Mouse (Mus musculus): ENCODE results near the gene Chkb. TPM values are rescaled to one million over a fixed set of nuclear protein-coding genes. Genes with fewer than 3 reads are reported as not detected.
"Not testable (repeated sequence)": the region's sequence is repeated elsewhere in the genome, so short reads cannot be mapped to it uniquely, and the experiment has no call there.

The Chkb gene
- polyA plus RNA-seq, 1 experiment from 2014 or later, result 25.8 TPM

GRCm38 (mm10) chr15:89432946-89433345, 3.2 kb upstream of the Chkb start:
- Histone ChIP-seq H3K4me1 (ENCODE audit: control insufficient read depth, low read depth, low read length) (peaks cover 14% of the 10 kb centered on the region), H3K27me3 (ENCODE audit: control insufficient read depth, insufficient read depth, low read depth, low read length) (no peaks in the 10 kb centered on the region), H3K9ac (ENCODE audit: low read depth, low read length) (no peak overlapping the region), H3K4me3 (ENCODE audit: low read depth, low read length) (no peak overlapping the region), H3K36me3 (ENCODE audit: control insufficient read depth, insufficient read depth) (no peaks in the 10 kb centered on the region), H3K9me3 (replicated peaks; ENCODE audit: control insufficient read depth, low read length) (no peaks in the 10 kb centered on the region), H3K4me2 (ENCODE audit: low read depth, low read length) (no peak overlapping the region), H3K27ac (ENCODE audit: low read length) (no peak overlapping the region)
- no peak for ATAC-seq (ENCODE audit: low read depth)
- WGBS (ENCODE audit: insufficient replicate concordance), result 69% methylated on average over 4 of the region's 4 CpGs

DNA sequence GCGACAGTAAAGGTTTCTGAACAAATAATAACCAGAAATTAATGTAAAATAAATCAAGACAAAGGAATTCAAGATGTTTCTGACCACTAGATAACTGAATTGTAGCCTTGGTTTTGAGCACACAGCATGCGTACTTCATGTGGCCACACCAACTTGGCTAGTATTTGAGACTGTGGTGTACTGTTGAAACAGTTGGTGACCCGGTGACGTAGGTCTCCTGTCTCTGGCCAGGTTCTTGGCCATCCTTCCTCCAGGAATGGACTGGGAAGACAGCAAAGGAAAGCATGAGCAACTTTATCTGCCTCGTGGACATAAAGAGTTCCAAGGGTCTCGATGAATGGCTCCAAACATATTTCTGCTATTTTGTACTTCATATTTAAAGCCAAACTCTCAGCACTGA, 2.1 kb upstream of the Chkb start:
- Histone ChIP-seq H3K27me3 (ENCODE audit: control insufficient read depth, insufficient read depth, low read depth, low read length) (no peaks in the 10 kb centered on the region), H3K27ac (ENCODE audit: low read length) (no peak overlapping the region), H3K36me3 (ENCODE audit: control insufficient read depth, insufficient read depth) (no peaks in the 10 kb centered on the region), H3K4me2 (ENCODE audit: low read depth, low read length) (no peak overlapping the region), H3K4me1 (ENCODE audit: control insufficient read depth, low read depth, low read length) (peaks cover 14% of the 10 kb centered on the region), H3K4me3 (ENCODE audit: low read depth, low read length) (no peak overlapping the region), H3K9ac (ENCODE audit: low read depth, low read length) (no peak overlapping the region; the same call in 1 of the 2 replicates), H3K9me3 (replicated peaks; ENCODE audit: control insufficient read depth, low read length) (no peaks in the 10 kb centered on the region)
- WGBS (ENCODE audit: insufficient replicate concordance), result 78% methylated on average over 6 of the region's 6 CpGs
- no peak for ATAC-seq (ENCODE audit: low read depth)

- Histone ChIP-seq H3K4me2 (ENCODE audit: low read depth, low read length) (peak overlapping the region; percentile 94), H3K4me1 (ENCODE audit: control insufficient read depth, low read depth, low read length) (peaks cover 14% of the 10 kb centered on the region)
- no peak for ATAC-seq (ENCODE audit: low read depth)
Observed at GRCm38 (mm10) chr15:89431271-89431670, 1.6 kb upstream of the Chkb start.

GRCm38 (mm10) chr15:89430771-89431170, 1.1 kb upstream of the Chkb start:
- H3K9ac ChIP-seq (ENCODE audit: low read depth, low read length); H3K9me3 ChIP-seq (replicated peaks; ENCODE audit: control insufficient read depth, low read length); H3K36me3 ChIP-seq (ENCODE audit: control insufficient read depth, insufficient read depth); H3K27me3 ChIP-seq (ENCODE audit: control insufficient read depth, insufficient read depth, low read depth, low read length); ATAC-seq (ENCODE audit: low read depth): not testable (repeated sequence)
- H3K4me3 ChIP-seq (ENCODE audit: low read depth, low read length), result peak overlapping the region; percentile 88
- H3K4me1 ChIP-seq (ENCODE audit: control insufficient read depth, low read depth, low read length), result peaks cover 14% of the 10 kb centered on the region
- whole genome bisulfite sequencing (ENCODE audit: insufficient replicate concordance), result 49% methylated on average over 9 of the region's 9 CpGs
- H3K27ac ChIP-seq (ENCODE audit: low read length), result peak overlapping the region; percentile 99; the same call in 1 of the 2 replicates
- peak overlapping the region; percentile 94 for H3K4me2 ChIP-seq (ENCODE audit: low read depth, low read length)

More at GRCm38 (mm10) chr15:89431271-89431670, 1.6 kb upstream of the Chkb start:
- H3K9me3 ChIP-seq (replicated peaks; ENCODE audit: control insufficient read depth, low read length), result no peaks in the 10 kb centered on the region
- WGBS (ENCODE audit: insufficient replicate concordance), result 60% methylated on average over 3 of the region's 3 CpGs
- no peak overlapping the region for H3K9ac ChIP-seq (ENCODE audit: low read depth, low read length)
- H3K27ac ChIP-seq (ENCODE audit: low read length), result no peak overlapping the region
- H3K36me3 ChIP-seq (ENCODE audit: control insufficient read depth, insufficient read depth), result no peaks in the 10 kb centered on the region; the same call in 1 of the 2 replicates
- no peaks in the 10 kb centered on the region for H3K27me3 ChIP-seq (ENCODE audit: control insufficient read depth, insufficient read depth, low read depth, low read length)
- H3K4me3 ChIP-seq (ENCODE audit: low read depth, low read length), result peak overlapping the region; percentile 88; the same call in 1 of the 2 replicates

GRCm38 (mm10) chr15:89430341-89430740, 633 bp upstream of the Chkb start:
- H3K27me3 ChIP-seq (ENCODE audit: control insufficient read depth, insufficient read depth, low read depth, low read length), result no peaks in the 10 kb centered on the region
- H3K9ac ChIP-seq (ENCODE audit: low read depth, low read length), result peak overlapping the region; percentile 92
- 37% methylated on average over 6 of the region's 6 CpGs for WGBS (ENCODE audit: insufficient replicate concordance)

GRCm38 (mm10) chr15:89428821-89429351, 822 bp downstream of the Chkb start:
- H3K4me2 ChIP-seq (ENCODE audit: low read depth, low read length), result peak overlapping the region; percentile 94
- H3K4me3 ChIP-seq (ENCODE audit: low read depth, low read length), result peak overlapping the region; percentile 88
- no peak for ATAC-seq (ENCODE audit: low read depth)
- no peaks in the 10 kb centered on the region; the same call in 1 of the 2 replicates for H3K36me3 ChIP-seq (ENCODE audit: control insufficient read depth, insufficient read depth)
- peaks cover 14% of the 10 kb centered on the region for H3K4me1 ChIP-seq (ENCODE audit: control insufficient read depth, low read depth, low read length)
- 8% methylated on average over 22 of the region's 22 CpGs for WGBS (ENCODE audit: insufficient replicate concordance)
- H3K27ac ChIP-seq (ENCODE audit: low read length), result peak overlapping the region; percentile 99
- H3K9ac ChIP-seq (ENCODE audit: low read depth, low read length), result peak overlapping the region; percentile 92
- H3K27me3 ChIP-seq (ENCODE audit: control insufficient read depth, insufficient read depth, low read depth, low read length), result no peaks in the 10 kb centered on the region
- no peaks in the 10 kb centered on the region for H3K9me3 ChIP-seq (replicated peaks; ENCODE audit: control insufficient read depth, low read length)

More at GRCm38 (mm10) chr15:89430341-89430740, 633 bp upstream of the Chkb start:
- no peak for ATAC-seq (ENCODE audit: low read depth)
- Histone ChIP-seq H3K4me3 (ENCODE audit: low read depth, low read length) (peak overlapping the region; percentile 88), H3K27ac (ENCODE audit: low read length) (peak overlapping the region; percentile 99), H3K4me2 (ENCODE audit: low read depth, low read length) (peak overlapping the region; percentile 94), H3K4me1 (ENCODE audit: control insufficient read depth, low read depth, low read length) (peaks cover 14% of the 10 kb centered on the region), H3K9me3 (replicated peaks; ENCODE audit: control insufficient read depth, low read length) (no peaks in the 10 kb centered on the region), H3K36me3 (ENCODE audit: control insufficient read depth, insufficient read depth) (no peaks in the 10 kb centered on the region; the same call in 1 of the 2 replicates)

DNA sequence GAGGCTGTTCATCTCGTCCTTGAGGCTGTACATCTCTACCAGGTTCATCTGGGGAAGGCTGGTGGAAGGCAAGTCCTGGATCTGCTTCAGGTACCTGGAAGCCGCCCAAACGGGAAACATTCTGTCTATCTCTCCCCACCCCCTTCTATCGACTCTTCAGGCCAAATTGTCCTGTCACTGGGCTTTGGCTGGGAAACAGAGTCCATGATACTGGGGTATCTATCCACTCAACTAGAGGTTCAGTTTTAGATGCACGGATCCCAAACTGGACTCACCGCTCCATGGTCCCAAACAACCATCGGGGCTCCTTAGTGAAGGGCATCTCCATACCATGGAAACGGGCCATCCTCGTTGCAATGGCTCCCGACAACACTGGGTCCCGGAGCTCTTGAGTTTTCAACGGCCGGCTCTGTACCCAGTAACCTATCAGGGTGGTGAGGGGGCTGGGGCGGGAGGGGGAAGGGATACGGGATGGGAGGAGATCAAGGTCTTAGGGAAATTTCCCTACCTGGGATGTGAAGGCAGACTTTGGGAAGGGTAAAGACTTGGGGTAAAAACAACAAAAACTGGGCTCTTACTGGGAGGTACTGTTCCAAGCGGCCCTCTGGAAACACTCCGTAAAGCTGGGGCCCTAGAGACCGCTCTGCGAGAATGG, 1.4 kb downstream of the Chkb start:
- 88% methylated on average over 19 of the region's 19 CpGs for WGBS (ENCODE audit: insufficient replicate concordance)
- Histone ChIP-seq H3K36me3 (ENCODE audit: control insufficient read depth, insufficient read depth) (no peaks in the 10 kb centered on the region; the same call in 1 of the 2 replicates), H3K9me3 (replicated peaks; ENCODE audit: control insufficient read depth, low read length) (no peaks in the 10 kb centered on the region), H3K4me3 (ENCODE audit: low read depth, low read length) (peak overlapping the region; percentile 88), H3K27ac (ENCODE audit: low read length) (no peak overlapping the region), H3K4me2 (ENCODE audit: low read depth, low read length) (peak overlapping the region; percentile 94), H3K9ac (ENCODE audit: low read depth, low read length) (peak overlapping the region; percentile 92), H3K27me3 (ENCODE audit: control insufficient read depth, insufficient read depth, low read depth, low read length) (no peaks in the 10 kb centered on the region), H3K4me1 (ENCODE audit: control insufficient read depth, low read depth, low read length) (peaks cover 14% of the 10 kb centered on the region)
- no peak for ATAC-seq (ENCODE audit: low read depth)

DNA sequence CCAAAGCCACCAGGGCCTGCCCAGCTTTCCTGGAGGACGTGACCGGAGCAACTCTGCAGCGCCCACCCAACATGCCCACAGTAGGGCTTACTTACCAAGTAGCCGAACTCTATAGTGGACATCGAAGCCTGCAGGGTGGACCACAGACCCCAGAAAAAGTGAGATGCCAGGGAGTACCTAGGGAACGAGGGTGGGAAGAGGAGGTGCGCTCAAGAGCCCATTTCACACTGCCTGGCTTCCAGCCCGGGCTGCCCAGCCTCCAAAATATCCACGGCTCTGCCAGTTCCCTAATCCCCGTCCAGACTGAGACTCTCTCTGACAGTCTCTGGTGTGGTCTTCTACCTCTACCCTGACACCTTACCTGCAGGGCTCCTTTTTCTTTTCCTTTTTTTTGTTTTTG, 3.0 kb downstream of the Chkb start:
- ATAC-seq (ENCODE audit: low read depth), result no peak
- Histone ChIP-seq H3K9ac (ENCODE audit: low read depth, low read length) (no peak overlapping the region), H3K27ac (ENCODE audit: low read length) (no peak overlapping the region), H3K4me2 (ENCODE audit: low read depth, low read length) (no peak overlapping the region), H3K4me1 (ENCODE audit: control insufficient read depth, low read depth, low read length) (peaks cover 14% of the 10 kb centered on the region), H3K27me3 (ENCODE audit: control insufficient read depth, insufficient read depth, low read depth, low read length) (no peaks in the 10 kb centered on the region), H3K4me3 (ENCODE audit: low read depth, low read length) (no peak overlapping the region), H3K36me3 (ENCODE audit: control insufficient read depth, insufficient read depth) (no peaks in the 10 kb centered on the region; the same call in 1 of the 2 replicates), H3K9me3 (replicated peaks; ENCODE audit: control insufficient read depth, low read length) (no peaks in the 10 kb centered on the region)
- WGBS (ENCODE audit: insufficient replicate concordance), result 84% methylated on average over 10 of the region's 10 CpGs

- no peak within 1 kb of the TSS for H3K27ac ChIP-seq (ENCODE audit: low read length)
- peak within 1 kb of the TSS; percentile 36 for H3K4me2 ChIP-seq (ENCODE audit: low read depth, low read length)
- H3K4me1 ChIP-seq (ENCODE audit: control insufficient read depth, low read depth, low read length), result peaks cover 7% of the 10 kb centered on the region
- no peak within 1 kb of the TSS for H3K9ac ChIP-seq (ENCODE audit: low read depth, low read length)
- H3K4me3 ChIP-seq (ENCODE audit: low read depth, low read length), result peak within 1 kb of the TSS; percentile 25; the same call in 1 of the 2 replicates
- H3K9me3 ChIP-seq (replicated peaks; ENCODE audit: control insufficient read depth, low read length), result no peaks in the 10 kb centered on the region
- 62% methylated on average over 6 of the region's 6 CpGs for WGBS (ENCODE audit: insufficient replicate concordance)
- no peak for ATAC-seq (ENCODE audit: low read depth)
- no peaks in the 10 kb centered on the region; the same call in 1 of the 2 replicates for H3K36me3 ChIP-seq (ENCODE audit: control insufficient read depth, insufficient read depth)
- H3K27me3 ChIP-seq (ENCODE audit: control insufficient read depth, insufficient read depth, low read depth, low read length), result no peaks in the 10 kb centered on the region
Observed at GRCm38 (mm10) chr15:89425711-89426121, 4.0 kb downstream of the Chkb start, which contains the start of gene Cpt1b. Gene Cpt1b, minus strand, starts transcription at chr15:89425863.

All from liver, embryonic 16.5 days (tissue).